Mouse (Mus musculus): ENCODE measurements at regions not wholly inside any gene's neighbourhood (a gene's known extent, or its start where the extent isn't known, plus 50 kb on each side); places are given as distances from the start of the nearest gene placed in this dataset.

DNA sequence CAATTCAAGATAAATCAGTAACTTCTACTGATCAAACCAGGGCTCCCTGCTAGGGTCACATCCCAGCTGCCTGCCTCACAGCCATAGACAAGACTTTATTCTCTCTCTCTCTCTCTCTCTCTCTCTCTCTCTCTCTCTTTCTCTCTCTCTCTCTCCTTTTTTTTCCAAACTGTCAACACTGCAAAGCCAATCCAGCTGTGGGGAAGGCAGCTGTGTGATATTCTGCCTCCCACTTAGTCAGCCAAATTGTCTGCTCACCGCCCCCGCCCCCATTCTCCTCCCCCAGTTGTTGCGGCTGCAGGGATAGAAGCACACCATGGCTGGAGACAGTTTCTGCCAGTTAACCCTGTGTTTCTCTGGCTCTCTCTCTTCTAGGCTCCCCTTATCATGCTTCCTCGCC, 198.3 kb downstream of the Cdca7 start:
- TF ChIP-seq CTCF (IDR thresholded peaks at IDR 0.05) (no peak), EP300 (IDR thresholded peaks at IDR 0.05; ENCODE audit: insufficient read depth, low read depth, low read length) (0 out of 2 replicates have a peak, but pooled peaks have one; percentile 66), POLR2A (IDR thresholded peaks at IDR 0.05; ENCODE audit: insufficient read depth, low read depth, low read length) (no peak)
